Mouse (Mus musculus) MEL (cell line): ENCODE results near the gene Lonp2.

ENCODE experiments used
- CHD2 ChIP-seq: IDR thresholded peaks from 2 replicates; pipeline ENCODE4 v1.6.1; 2011; ENCODE audit warnings: low read length, improper control_type of control experiment
- CTCF ChIP-seq, 3 experiments: IDR thresholded peaks in 2 of 3; conservative IDR thresholded peaks in 1 of 3; 2 replicates each; pipeline ENCODE4 v1.5.1; 2011 to 2012; ENCODE audit warnings: low read length in 3 of 3, low read depth in 2 of 3, mild to moderate bottlenecking in 2 of 3, improper control_type of control experiment in 1 of 3, inconsistent platforms in 1 of 3, mixed read lengths in 1 of 3, moderate library complexity in 1 of 3; ENCODE audit not compliant: control insufficient read depth in 1 of 3, insufficient read depth in 1 of 3, poor library complexity in 1 of 3, severe bottlenecking in 1 of 3
- E2F4 ChIP-seq: IDR thresholded peaks from 2 replicates; pipeline ENCODE4 v1.6.1; 2011; ENCODE audit warnings: low read depth, low read length, improper control_type of control experiment, borderline replicate concordance
- EP300 ChIP-seq, 2 experiments: IDR thresholded peaks; 2 replicates each; pipeline ENCODE4 v1.6.1; 2011; ENCODE audit warnings: improper control_type of control experiment in 2 of 2, low read length in 2 of 2, low read depth in 1 of 2, mild to moderate bottlenecking in 1 of 2
- GATA1 ChIP-seq: IDR thresholded peaks from 2 replicates; pipeline ENCODE4 v1.6.1; 2011; ENCODE audit warnings: low read depth, low read length, improper control_type of control experiment
- HCFC1 ChIP-seq: IDR thresholded peaks from 2 replicates; pipeline ENCODE4 v1.6.1; 2012; ENCODE audit warnings: low read depth, mild to moderate bottlenecking, inconsistent platforms, low read length, improper control_type of control experiment, moderate library complexity
- MAFK ChIP-seq: IDR thresholded peaks from 2 replicates; pipeline ENCODE4 v1.6.1; 2011; ENCODE audit warnings: low read depth, mild to moderate bottlenecking, low read length, improper control_type of control experiment, borderline replicate concordance
- MAX ChIP-seq: IDR thresholded peaks from 2 replicates; pipeline ENCODE4 v1.6.1; 2011; ENCODE audit warnings: low read length, improper control_type of control experiment
- MEF2A ChIP-seq: IDR thresholded peaks from 2 replicates; pipeline ENCODE4 v1.6.1; 2014; ENCODE audit warnings: low read depth, mild to moderate bottlenecking, inconsistent platforms, low read length, improper control_type of control experiment; ENCODE audit not compliant: poor library complexity, insufficient replicate concordance, severe bottlenecking; ENCODE audit errors: extremely low read depth
- MXI1 ChIP-seq: IDR thresholded peaks from 2 replicates; pipeline ENCODE4 v1.6.1; 2011; ENCODE audit warnings: mild to moderate bottlenecking, low read depth, low read length, improper control_type of control experiment
- POLR2A ChIP-seq, 2 experiments: IDR thresholded peaks; 2 replicates each; pipeline ENCODE4 v1.6.1; 2011 to 2012; ENCODE audit warnings: low read length in 2 of 2, mild to moderate bottlenecking in 2 of 2, control low read depth in 1 of 2, improper control_type of control experiment in 1 of 2, low read depth in 1 of 2, moderate library complexity in 1 of 2; ENCODE audit not compliant: control insufficient read depth in 1 of 2, insufficient read depth in 1 of 2, poor library complexity in 1 of 2
- POLR2AphosphoS5 ChIP-seq: IDR thresholded peaks from 2 replicates; pipeline ENCODE4 v1.6.1; 2012; ENCODE audit warnings: low read depth, borderline replicate concordance, mild to moderate bottlenecking, inconsistent platforms, low read length, moderate library complexity, mixed read lengths
- TCF12 ChIP-seq: IDR thresholded peaks from 2 replicates; pipeline ENCODE4 v1.6.1; 2014; ENCODE audit warnings: low read depth, mild to moderate bottlenecking, inconsistent platforms, low read length, improper control_type of control experiment, moderate library complexity

GRCm38 (mm10) chr8:86613798-86614197, 10.0 kb upstream of the Lonp2 start:
- TF ChIP-seq CTCF (IDR thresholded peaks at IDR 0.05 in 2 of 3, conservative IDR thresholded peaks at IDR 0.05 in 1 of 3; ENCODE audit: control insufficient read depth in 1 of 3, insufficient read depth in 1 of 3, low read depth in 2 of 3, low read length in 3 of 3, poor library complexity in 1 of 3, severe bottlenecking in 1 of 3) (no peak), POLR2AphosphoS5 (no peak), E2F4 (no peak), GATA1 (no peak), CHD2 (no peak), TCF12 (no peak), MEF2A (no peak), MXI1 (no peak), EP300 (IDR thresholded peaks at IDR 0.05; ENCODE audit: low read depth in 1 of 2, low read length in 2 of 2) (no peak), HCFC1 (no peak), MAX (no peak), POLR2A (IDR thresholded peaks at IDR 0.05; ENCODE audit: control insufficient read depth in 1 of 2, insufficient read depth in 1 of 2, low read depth in 1 of 2, low read length in 2 of 2, poor library complexity in 1 of 2) (no peak), MAFK (no peak)
